Mouse (Mus musculus) ES-E14 (cell line): ENCODE results near the gene Prss8.

Experiments
- CHD2 ChIP-seq: IDR thresholded peaks from 2 replicates; pipeline ENCODE4 v1.6.1; 2014; ENCODE audit warnings: mild to moderate bottlenecking, low read depth, low read length, inconsistent platforms
- HCFC1 ChIP-seq: IDR thresholded peaks from 2 replicates; pipeline ENCODE4 v1.6.1; 2012; ENCODE audit warnings: low read length, inconsistent platforms, borderline replicate concordance; ENCODE audit not compliant: insufficient read depth
- MAFK ChIP-seq: IDR thresholded peaks from 2 replicates; pipeline ENCODE4 v1.6.1; 2014; ENCODE audit warnings: mild to moderate bottlenecking, low read depth, low read length, inconsistent platforms; ENCODE audit not compliant: insufficient read depth
- ZC3H11A ChIP-seq: IDR thresholded peaks from 2 replicates; pipeline ENCODE4 v1.6.1; 2012; ENCODE audit warnings: low read depth, mild to moderate bottlenecking, inconsistent platforms, low read length, borderline replicate concordance
- ZNF384 ChIP-seq: IDR thresholded peaks from 2 replicates; pipeline ENCODE4 v1.6.1; 2012; ENCODE audit warnings: low read depth, low read length, inconsistent platforms

DNA sequence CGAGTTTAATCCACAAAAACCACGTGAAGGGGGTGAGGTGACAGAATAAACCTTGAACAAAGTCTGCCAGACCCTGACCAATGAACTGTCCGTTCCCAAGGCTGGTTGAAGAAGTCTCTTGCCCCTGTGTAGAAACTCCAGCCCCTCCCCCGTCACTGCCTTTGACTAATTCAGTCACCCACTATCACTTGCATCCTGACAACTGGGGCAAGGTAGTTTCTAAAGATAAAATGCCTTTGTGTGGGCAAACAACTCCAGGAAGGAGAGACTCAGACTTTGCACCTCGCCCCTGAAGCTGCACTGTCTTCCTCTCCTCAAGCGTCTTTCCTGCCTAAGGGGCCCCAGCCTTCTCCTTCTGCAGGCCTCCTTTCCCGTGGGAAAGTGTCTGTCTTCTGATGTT lies 29.9 kb downstream of the Prss8 start:
- TF ChIP-seq MAFK = no peak
- TF ChIP-seq HCFC1 = no peak
- no peak for TF ChIP-seq ZNF384
- no peak for TF ChIP-seq ZC3H11A
- TF ChIP-seq CHD2 = no peak
